Mouse (Mus musculus): Measurements from ENCODE around the gene Cnnm4.

DNA sequence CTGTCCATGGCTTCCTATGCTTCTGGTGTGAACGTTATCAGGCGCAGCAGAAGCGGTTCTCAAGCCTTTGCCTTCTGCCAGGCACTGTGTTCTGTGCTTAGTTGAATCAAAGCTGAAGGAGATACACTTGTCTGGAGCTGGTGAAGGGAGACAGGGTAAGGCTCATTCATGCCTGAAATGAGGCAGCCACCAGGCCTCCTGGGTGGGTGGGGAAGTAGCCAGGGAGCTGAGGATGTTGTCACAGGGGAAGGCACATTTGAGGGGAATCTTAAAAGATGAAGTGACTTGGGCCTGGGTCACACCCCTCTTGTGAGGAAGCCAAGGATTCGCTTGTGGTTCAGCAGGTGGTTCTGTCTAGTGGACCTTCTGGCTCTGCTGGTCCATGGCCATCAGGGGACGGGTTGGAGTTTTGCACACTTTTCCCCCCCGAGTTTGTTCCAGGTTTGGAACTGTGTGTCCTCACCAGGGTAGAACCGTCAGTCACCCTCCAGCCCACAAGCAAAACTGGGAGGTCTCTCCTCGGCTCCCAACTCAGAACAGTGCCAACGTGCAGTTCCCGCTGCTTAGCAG lies 1.9 kb downstream of the Cnnm4 start:
- no peak for TF ChIP-seq CTCF (IDR thresholded peaks at IDR 0.05)
- TF ChIP-seq EP300 (IDR thresholded peaks at IDR 0.05), result no peak

All from lung, postnatal 0 days (tissue).